Mouse (Mus musculus) heart, embryonic 10.5 days (tissue): ENCODE data around the gene Rbmx. TPM values are rescaled to one million over a fixed set of nuclear protein-coding genes. Genes with fewer than 3 reads are reported as not detected.

ENCODE experiments used
- DNase-seq: peaks from one replicate; pipeline ENCODE4 v3.0.0-alpha.2; 2017; ENCODE audit warnings: low spot score
- H3K27ac ChIP-seq: fragments of 300-500 bp; sonication (generic); 2 replicates; pipeline ENCODE4 v1.5.1; 2016; ENCODE audit warnings: mild to moderate bottlenecking
- H3K27me3 ChIP-seq: fragments of 300-500 bp; sonication (generic); 2 replicates; pipeline ENCODE4 v1.6.1; 2016; ENCODE audit warnings: mild to moderate bottlenecking; ENCODE audit not compliant: poor library complexity, insufficient read depth, severe bottlenecking
- H3K36me3 ChIP-seq: fragments of 300-500 bp; sonication (generic); 2 replicates; pipeline ENCODE4 v1.6.1; 2016; ENCODE audit warnings: mild to moderate bottlenecking, moderate library complexity
- H3K4me1 ChIP-seq: fragments of 300-500 bp; sonication (generic); 2 replicates; pipeline ENCODE4 v1.6.1; 2016; ENCODE audit warnings: mild to moderate bottlenecking
- H3K4me3 ChIP-seq: fragments of 300-500 bp; sonication (generic); 2 replicates; pipeline ENCODE4 v1.5.1; 2016; ENCODE audit warnings: mild to moderate bottlenecking, moderate library complexity
- H3K9me3 ChIP-seq: fragments of 300-500 bp; sonication (generic); 2 replicates; pipeline ENCODE4 v1.6.1; 2016; ENCODE audit warnings: mild to moderate bottlenecking, moderate library complexity
- WGBS: fragments of 180-500 bp; shearing (Covaris S2); methylation state at CpG from one replicate; pipeline ENCODE4 v1.1.7; 2016; 5-methylcytosine and 5-hydroxymethylcytosine counted together
- polyA plus RNA-seq: library from polyadenylated mRNA; unstranded; fragments of >200 nt; fragmentation: Nextera tagmentation; extraction: Ambion mirVana; gene quantifications from 2 replicates; pipeline ENCODE4 v1.2.1, GENCODE M21; 2016

Gene Rbmx
- polyA plus RNA-seq, 1 experiment from 2014 or later, result 97.7 TPM

DNA sequence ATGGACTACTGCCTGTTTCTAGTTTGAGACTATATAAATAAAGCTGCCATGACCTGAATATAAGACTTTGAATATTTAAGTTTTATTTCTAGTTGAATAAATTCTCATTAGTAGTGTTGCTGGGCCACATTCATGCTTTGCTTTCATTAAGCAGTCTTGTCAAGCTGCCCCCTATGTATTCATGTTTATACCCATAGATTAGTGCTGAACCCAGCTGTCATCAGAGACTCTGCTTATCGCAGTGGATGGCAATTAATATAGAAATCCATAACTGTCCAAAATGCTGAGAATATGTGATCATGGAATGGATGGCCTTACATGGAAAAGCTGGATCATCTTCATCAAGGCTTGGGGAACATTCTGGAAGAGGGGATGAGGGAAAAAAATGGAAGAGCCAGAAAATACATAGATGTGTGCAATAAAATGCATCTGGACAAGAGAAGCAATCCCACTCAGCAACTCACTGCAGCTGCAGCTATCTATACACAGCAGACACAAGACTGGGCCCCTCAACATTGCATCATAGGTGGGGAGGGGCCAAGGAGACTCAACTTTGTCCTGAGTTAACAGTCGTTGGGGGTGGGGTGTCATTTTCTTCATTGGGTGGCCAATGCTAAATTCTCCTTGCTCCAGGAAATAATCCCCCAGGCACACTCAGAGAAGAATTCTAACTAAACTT lies 27.8 kb downstream of the Rbmx start:
- peak; percentile 76 for DNase-seq
- WGBS, result 69% methylated on average over 2 of the region's 2 CpGs
- Histone ChIP-seq H3K36me3 (no peaks in the 10 kb centered on the region), H3K4me3 (no peak overlapping the region), H3K27ac (no peak overlapping the region), H3K4me1 (no peaks in the 10 kb centered on the region), H3K9me3 (no peaks in the 10 kb centered on the region), H3K27me3 (no peaks in the 10 kb centered on the region)

DNA sequence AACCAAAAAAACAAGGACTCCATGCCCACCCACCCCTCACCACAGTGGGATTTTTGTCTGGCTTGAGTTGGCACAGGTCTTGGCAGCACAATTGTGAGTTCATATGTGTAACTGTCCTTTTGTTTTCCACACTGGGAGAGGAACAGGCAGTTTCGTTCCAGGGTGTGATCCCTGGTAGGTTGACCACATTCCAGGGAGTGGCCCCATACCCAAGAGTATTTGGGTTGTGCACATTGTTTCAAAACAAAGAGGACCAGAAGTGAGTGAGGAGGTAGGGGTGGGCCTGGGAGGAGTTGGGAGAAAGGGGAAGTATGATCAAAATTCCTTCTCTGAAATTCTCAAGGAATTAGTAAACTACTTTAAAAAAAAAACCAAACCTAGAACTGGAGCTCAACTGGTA lies 33.5 kb downstream of the Rbmx start:
- Histone ChIP-seq H3K9me3 (no peaks in the 10 kb centered on the region), H3K27ac (no peak overlapping the region), H3K27me3 (no peaks in the 10 kb centered on the region), H3K4me1 (no peaks in the 10 kb centered on the region), H3K36me3 (no peaks in the 10 kb centered on the region), H3K4me3 (no peak overlapping the region)
- DNase-seq, result no peak
- 68% methylated on average over 1 of the region's 1 CpGs for WGBS

GRCm38 (mm10) chrX:57339220-57339619 lies 53.6 kb downstream of the Rbmx start:
- no peak for DNase-seq
- no peaks in the 10 kb centered on the region for H3K9me3 ChIP-seq
- H3K36me3 ChIP-seq, result no peaks in the 10 kb centered on the region
- H3K4me3 ChIP-seq, result no peak overlapping the region
- H3K27ac ChIP-seq, result no peak overlapping the region
- no peaks in the 10 kb centered on the region for H3K4me1 ChIP-seq
- no peaks in the 10 kb centered on the region for H3K27me3 ChIP-seq
- WGBS, result 50% methylated on average over 4 of the region's 4 CpGs

- WGBS, result 56% methylated on average over 18 of the region's 18 CpGs
- no peak within 1 kb of the TSS for H3K4me3 ChIP-seq
- H3K27me3 ChIP-seq, result no peaks in the 10 kb centered on the region
- no peak for DNase-seq
- H3K4me1 ChIP-seq, result no peaks in the 10 kb centered on the region
- no peak within 1 kb of the TSS for H3K27ac ChIP-seq
- H3K9me3 ChIP-seq, result no peaks in the 10 kb centered on the region
- H3K36me3 ChIP-seq, result no peaks in the 10 kb centered on the region
Measured at GRCm38 (mm10) chrX:57338371-57339211, 54.2 kb downstream of the Rbmx start, which contains the start of gene Arhgef6. Gene Arhgef6 (minus strand): TSS chrX:57338729.

DNA sequence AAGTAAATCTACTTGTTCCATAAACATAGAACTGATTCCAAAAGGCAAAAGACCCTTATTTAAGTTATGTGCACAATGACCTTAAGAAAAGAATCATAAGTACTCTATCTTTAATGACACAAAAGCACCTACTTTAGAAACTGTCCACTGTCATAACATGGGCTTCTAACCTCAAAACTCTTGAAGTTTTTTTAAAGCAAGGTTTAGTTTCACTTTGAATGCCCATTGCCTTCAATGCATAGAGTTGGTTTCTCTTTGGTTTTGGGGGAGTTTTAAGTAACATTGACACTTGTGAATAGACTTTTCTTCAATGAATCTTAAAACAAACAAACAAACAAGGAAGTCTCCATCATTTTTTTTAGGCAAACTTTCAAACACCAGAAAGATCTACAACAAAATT lies 55.3 kb downstream of the Rbmx start:
- H3K27ac ChIP-seq, result no peak overlapping the region
- H3K4me1 ChIP-seq, result no peaks in the 10 kb centered on the region
- no peaks in the 10 kb centered on the region for H3K27me3 ChIP-seq
- no peaks in the 10 kb centered on the region for H3K9me3 ChIP-seq
- no peak overlapping the region for H3K4me3 ChIP-seq
- no peak for DNase-seq
- H3K36me3 ChIP-seq, result no peaks in the 10 kb centered on the region

DNA sequence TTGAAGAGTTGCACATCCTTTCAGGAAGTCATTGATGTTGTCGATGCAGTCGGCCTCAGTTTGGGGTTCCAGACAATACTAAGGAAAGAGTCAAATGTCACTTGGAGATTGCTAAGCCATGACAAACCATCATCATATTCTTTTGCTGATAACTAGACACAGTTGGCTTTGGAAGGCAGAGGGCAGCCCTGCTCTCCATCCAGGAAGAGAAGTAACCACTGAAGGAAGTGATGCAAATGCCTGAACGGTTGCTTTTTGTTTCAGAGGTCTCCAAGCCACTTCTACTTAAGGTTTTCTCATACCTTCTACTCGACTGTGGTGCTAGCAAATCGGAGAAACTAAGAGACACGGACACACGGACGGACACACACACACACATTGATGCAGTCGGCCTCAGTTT lies 55.9 kb downstream of the Rbmx start:
- WGBS, result 75% methylated on average over 9 of the region's 9 CpGs
- no peaks in the 10 kb centered on the region for H3K9me3 ChIP-seq

DNA sequence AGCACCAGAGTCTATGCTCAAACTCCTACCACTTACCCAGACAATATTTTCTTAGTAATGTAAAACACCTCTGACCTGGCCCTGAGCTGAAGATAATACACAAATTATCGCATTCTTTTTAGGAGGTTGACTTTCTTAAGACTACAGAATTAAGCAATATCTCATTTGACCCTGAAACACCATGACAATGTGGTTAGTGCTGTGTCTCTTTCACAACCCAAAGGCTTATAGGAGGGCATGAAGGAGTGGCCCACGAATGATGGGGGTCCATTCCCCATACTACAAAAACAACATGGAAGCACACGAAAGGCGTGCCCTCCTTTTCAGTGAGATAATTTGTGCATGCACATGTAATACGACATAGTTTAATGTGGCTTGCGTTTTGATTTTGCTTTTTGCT lies 57.5 kb downstream of the Rbmx start:
- WGBS, result 82% methylated on average over 6 of the region's 6 CpGs
- Histone ChIP-seq H3K4me3 (no peak overlapping the region), H3K4me1 (no peaks in the 10 kb centered on the region), H3K27me3 (no peaks in the 10 kb centered on the region), H3K9me3 (no peaks in the 10 kb centered on the region), H3K27ac (no peak overlapping the region), H3K36me3 (no peaks in the 10 kb centered on the region)
- no peak for DNase-seq

More for the DNA sequence above, 55.9 kb downstream of the Rbmx start:
- no peaks in the 10 kb centered on the region for H3K36me3 ChIP-seq
- no peak overlapping the region for H3K4me3 ChIP-seq
- no peaks in the 10 kb centered on the region for H3K4me1 ChIP-seq
- DNase-seq, result no peak
- H3K27me3 ChIP-seq, result no peaks in the 10 kb centered on the region
- no peak overlapping the region for H3K27ac ChIP-seq

Other genes starting within 250 kb of the Rbmx start
- gene Cd40lg, start 180.9 kb downstream of the Rbmx start, polyA plus RNA-seq, result not detected in 2 replicates
- 10.7 and 18.9 TPM in 2 replicates for gene Arhgef6, start 54.3 kb downstream of the Rbmx start, polyA plus RNA-seq
- gene Gm364, start 16.1 kb upstream of the Rbmx start, polyA plus RNA-seq, result not detected in 2 replicates
- gene Gpr101, start 110.7 kb upstream of the Rbmx start, polyA plus RNA-seq, result not detected in 2 replicates